Mouse (Mus musculus) myocyte (in vitro differentiated cells): ENCODE measurements at regions not wholly inside any gene's neighbourhood (a gene's known extent, or its start where the extent isn't known, plus 50 kb on each side); places are given as distances from the start of the nearest gene placed in this dataset.

Experiments
- CEBPB ChIP-seq: IDR thresholded peaks from 2 replicates; pipeline ENCODE4 v1.6.1; 2011; ENCODE audit warnings: mild to moderate bottlenecking, moderate library complexity; ENCODE audit not compliant: poor library complexity, insufficient read depth, severe bottlenecking
- E2F4 ChIP-seq: IDR thresholded peaks from one replicate; pipeline ENCODE4 v1.6.1; 2011; ENCODE audit warnings: mild to moderate bottlenecking, control low read depth, moderate library complexity; ENCODE audit not compliant: insufficient read depth
- MAX ChIP-seq: IDR thresholded peaks from one replicate; pipeline ENCODE4 v1.6.1; 2011; ENCODE audit warnings: low read depth, mild to moderate bottlenecking, control low read depth
- MYOG ChIP-seq, 3 experiments: IDR thresholded peaks; one replicate each; pipeline ENCODE4 v1.6.1; 2011; ENCODE audit warnings: control low read depth in 2 of 3, low read depth in 2 of 3, mild to moderate bottlenecking in 2 of 3; ENCODE audit not compliant: insufficient read length in 2 of 3, control insufficient read depth in 1 of 3, insufficient read depth in 1 of 3
- POLR2A ChIP-seq: IDR thresholded peaks from one replicate; pipeline ENCODE4 v1.6.1; 2011; ENCODE audit warnings: low read depth, mild to moderate bottlenecking, control low read depth, moderate library complexity; ENCODE audit not compliant: insufficient read length
- POLR2AphosphoS2 ChIP-seq: IDR thresholded peaks from one replicate; pipeline ENCODE4 v1.6.1; 2011; ENCODE audit warnings: low read depth, control low read depth; ENCODE audit not compliant: insufficient read length
- TCF3 ChIP-seq: IDR thresholded peaks from one replicate; pipeline ENCODE4 v1.6.1; 2011; ENCODE audit warnings: low read depth, control low read depth; ENCODE audit not compliant: insufficient read length
- USF1 ChIP-seq: IDR thresholded peaks from one replicate; pipeline ENCODE4 v1.6.1; 2011; ENCODE audit warnings: low read depth, mild to moderate bottlenecking, control low read depth, moderate library complexity

- TF ChIP-seq POLR2A (no peak), USF1 (no peak), CEBPB (no peak), POLR2AphosphoS2 (no peak), MAX (no peak), E2F4 (no peak), TCF3 (no peak), MYOG (IDR thresholded peaks at IDR 0.05; ENCODE audit: control insufficient read depth in 1 of 3, insufficient read depth in 1 of 3, insufficient read length in 2 of 3, low read depth in 2 of 3) (no peak)
These were observed 108.0 kb upstream of the Arhgap28 start for GRCm38 (mm10) chr17:68111834-68112473.
